Mouse (Mus musculus) liver, embryonic 13.5 days (tissue): ENCODE results near the gene Gm5089. TPM values are rescaled to one million over a fixed set of nuclear protein-coding genes. Genes with fewer than 3 reads are reported as not detected.

Source experiments
- ATAC-seq: fragments of 200-750 bp; cut with Nextera tagmentation; 2 replicates; pipeline ENCODE4 v1.8.0; 2017; ENCODE audit warnings: low read depth, mild to moderate bottlenecking, moderate number of reproducible peaks, moderate library complexity
- DNase-seq: peaks from one replicate; pipeline ENCODE4 v3.0.0; 2022
- H3K27ac ChIP-seq: fragments of 300-500 bp; sonication (generic); 2 replicates; pipeline ENCODE4 v1.5.1; 2015; ENCODE audit warnings: moderate library complexity, mild to moderate bottlenecking, inconsistent platforms
- H3K27me3 ChIP-seq: fragments of 300-500 bp; sonication (generic); 2 replicates; pipeline ENCODE4 v1.6.1; 2015; ENCODE audit warnings: mild to moderate bottlenecking, inconsistent platforms
- H3K36me3 ChIP-seq: fragments of 300-500 bp; sonication (generic); 2 replicates; pipeline ENCODE4 v1.6.1; 2015; ENCODE audit warnings: mild to moderate bottlenecking, inconsistent platforms
- H3K4me1 ChIP-seq: fragments of 300-500 bp; sonication (generic); replicated peaks from 2 replicates; pipeline ENCODE4 v1.6.1; 2015; ENCODE audit warnings: inconsistent platforms
- H3K4me2 ChIP-seq: fragments of 300-500 bp; sonication (generic); 2 replicates; pipeline ENCODE4 v1.6.1; 2015; ENCODE audit warnings: inconsistent platforms, mild to moderate bottlenecking, moderate library complexity
- H3K4me3 ChIP-seq: fragments of 300-500 bp; sonication (generic); replicated peaks from 2 replicates; pipeline ENCODE4 v1.5.1; 2015; ENCODE audit warnings: mild to moderate bottlenecking, inconsistent platforms
- H3K9ac ChIP-seq: fragments of 300-500 bp; sonication (generic); 2 replicates; pipeline ENCODE4 v1.6.1; 2015; ENCODE audit warnings: mild to moderate bottlenecking, inconsistent platforms
- H3K9me3 ChIP-seq: fragments of 300-500 bp; sonication (generic); replicated peaks from 2 replicates; pipeline ENCODE4 v1.6.1; 2016; ENCODE audit warnings: inconsistent platforms
- WGBS: fragments of 180-500 bp; shearing (Covaris S2); methylation state at CpG from one replicate; pipeline ENCODE4 v1.1.7; 2015; ENCODE audit not compliant: insufficient replicate concordance; 5-methylcytosine and 5-hydroxymethylcytosine counted together
- polyA plus RNA-seq: library from polyadenylated mRNA; unstranded; fragments of >200 nt; fragmentation: Nextera tagmentation; extraction: Ambion mirVana; gene quantifications from 2 replicates; pipeline ENCODE4 v1.2.1, GENCODE M21; 2015

The Gm5089 gene
- polyA plus RNA-seq, 1 experiment from 2014 or later, result not detected

DNA sequence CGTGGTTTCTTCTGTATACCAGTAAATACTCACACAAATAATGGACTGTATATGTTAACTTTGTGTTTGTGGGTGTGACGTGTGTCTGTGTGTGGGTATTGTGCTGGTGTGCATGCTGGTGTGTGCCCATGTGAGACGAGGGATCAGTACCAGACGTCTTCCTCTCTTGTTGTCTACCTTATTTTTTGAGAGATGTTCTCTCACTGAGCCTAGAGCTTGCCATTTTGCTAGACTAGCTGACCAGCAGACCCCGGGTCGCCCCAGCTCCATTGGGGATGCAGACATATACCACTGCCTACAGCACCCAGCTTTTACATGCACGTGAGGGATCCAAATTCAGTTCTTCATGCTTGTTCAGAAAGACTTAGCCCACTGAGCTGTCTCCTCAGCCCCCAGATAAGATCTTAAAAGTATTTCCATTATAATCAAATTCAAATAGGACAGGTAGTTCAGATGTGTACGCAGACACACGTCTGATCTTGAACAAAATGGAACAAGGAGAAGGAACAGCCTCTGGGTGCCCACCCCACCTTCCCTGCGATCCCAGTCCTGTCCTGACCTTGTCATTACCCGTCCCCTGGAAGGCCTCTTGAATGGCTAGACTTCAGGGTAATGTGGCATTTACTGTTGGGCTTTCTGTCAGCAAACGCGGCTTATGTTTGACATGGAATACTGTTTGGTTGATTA lies 61.1 kb downstream of the Gm5089 start:
- Histone ChIP-seq H3K9me3 (no peaks in the 10 kb centered on the region), H3K4me2 (no peak overlapping the region), H3K27me3 (no peaks in the 10 kb centered on the region), H3K27ac (no peak overlapping the region), H3K4me3 (no peak overlapping the region), H3K9ac (no peak overlapping the region), H3K36me3 (no peaks in the 10 kb centered on the region), H3K4me1 (no peaks in the 10 kb centered on the region)
- 66% methylated on average over 13 of the region's 13 CpGs for whole genome bisulfite sequencing
- ATAC-seq (no peak), DNase-seq (no peak)

DNA sequence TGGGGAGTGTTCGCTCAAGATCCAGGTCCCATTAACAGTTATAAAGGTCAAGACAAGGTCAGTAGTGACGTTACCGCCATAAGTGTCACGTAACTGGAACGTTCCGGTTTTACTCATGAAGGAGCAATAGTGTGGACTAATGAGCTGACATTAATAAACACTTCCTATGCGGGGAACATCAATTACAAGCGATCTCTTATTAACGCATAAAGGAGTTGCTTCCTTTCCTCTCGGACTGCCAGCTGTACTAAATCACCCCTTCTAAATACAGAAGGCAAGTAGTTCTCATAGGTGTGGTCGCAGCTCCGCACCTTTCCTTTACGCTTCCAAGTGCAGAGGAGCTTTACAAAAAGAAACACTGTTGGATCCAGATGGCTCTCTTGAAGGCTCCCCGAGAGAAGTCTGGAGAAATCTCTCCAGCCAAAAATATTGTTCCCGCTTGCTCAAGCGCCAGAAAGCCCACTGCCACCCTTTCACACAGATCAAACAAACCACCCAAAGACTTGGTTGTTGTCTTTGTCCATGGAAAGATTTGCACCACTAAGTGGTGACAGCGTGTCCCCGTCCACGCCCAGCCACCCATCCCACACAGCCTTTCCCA lies 62.4 kb downstream of the Gm5089 start:
- no peaks in the 10 kb centered on the region for H3K27me3 ChIP-seq
- 79% methylated on average over 19 of the region's 19 CpGs for WGBS
- no peak for ATAC-seq
- no peaks in the 10 kb centered on the region for H3K36me3 ChIP-seq
- no peak for DNase-seq
- no peaks in the 10 kb centered on the region for H3K4me1 ChIP-seq
- no peak overlapping the region for H3K4me2 ChIP-seq
- H3K4me3 ChIP-seq, result no peak overlapping the region
- H3K27ac ChIP-seq, result no peak overlapping the region
- no peaks in the 10 kb centered on the region for H3K9me3 ChIP-seq
- H3K9ac ChIP-seq, result no peak overlapping the region

DNA sequence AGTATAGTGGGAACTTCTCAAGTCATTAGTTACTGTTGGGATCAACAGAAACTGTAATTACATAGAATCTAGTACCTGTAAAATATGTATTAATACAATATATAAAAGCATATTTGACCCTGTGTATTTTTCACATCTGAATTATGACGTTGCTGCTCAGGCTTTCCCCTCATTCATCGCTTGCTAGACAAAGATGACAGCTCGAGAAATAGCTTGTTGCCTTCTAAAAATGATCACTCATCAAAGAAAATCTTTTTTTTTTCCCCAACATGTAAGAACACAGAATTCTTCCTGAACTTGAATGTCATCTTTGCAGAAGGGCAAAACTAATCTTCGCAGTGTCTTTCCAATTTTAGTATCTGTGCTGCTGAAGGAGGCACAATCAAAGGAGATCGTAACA lies 63.1 kb downstream of the Gm5089 start:
- ATAC-seq (no peak), DNase-seq (no peak)
- Histone ChIP-seq H3K27ac (no peak overlapping the region), H3K4me1 (no peaks in the 10 kb centered on the region), H3K4me2 (no peak overlapping the region), H3K9me3 (no peaks in the 10 kb centered on the region), H3K9ac (no peak overlapping the region), H3K4me3 (no peak overlapping the region), H3K27me3 (no peaks in the 10 kb centered on the region), H3K36me3 (no peaks in the 10 kb centered on the region)
- 77% methylated on average over 5 of the region's 5 CpGs for WGBS

DNA sequence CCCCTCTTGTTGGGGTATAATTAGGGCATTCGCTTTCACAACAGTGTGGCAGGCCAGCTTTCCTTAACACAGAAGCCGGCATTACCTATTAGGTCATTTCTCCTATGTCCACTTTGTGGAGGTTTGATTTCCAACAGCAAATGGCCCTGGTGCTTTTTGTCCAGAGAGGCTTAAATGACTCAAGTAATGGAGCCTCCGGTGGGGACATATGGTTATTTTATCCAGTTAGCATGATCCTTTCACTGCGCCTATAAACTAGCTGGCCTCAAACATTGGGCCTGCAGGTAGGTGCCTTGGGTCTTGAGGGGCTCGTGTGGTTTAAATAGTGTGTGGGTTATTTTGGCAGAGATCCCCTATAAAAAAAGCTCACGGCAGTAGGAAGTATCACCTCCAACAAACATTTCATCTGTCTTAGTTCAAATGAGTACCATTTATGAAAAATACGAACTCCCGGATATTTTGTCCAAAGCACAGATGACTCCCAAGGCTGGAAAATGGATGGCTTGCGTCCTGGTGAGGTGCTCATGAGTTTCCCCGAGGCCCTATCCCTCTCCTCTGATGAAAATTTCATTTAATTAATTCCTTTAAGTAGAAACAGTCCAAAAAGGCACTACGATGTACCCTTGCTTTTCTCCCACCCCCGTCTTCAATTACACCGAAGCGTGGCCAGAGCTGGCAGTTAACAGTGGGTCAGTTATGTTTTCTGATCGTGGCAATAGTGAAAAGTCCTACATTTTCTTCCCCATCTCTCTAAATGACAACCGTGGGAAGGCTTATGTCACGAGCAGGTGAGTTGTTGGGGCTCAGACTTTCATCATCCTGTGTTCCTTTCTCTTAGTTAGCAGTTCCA lies 64.4 kb downstream of the Gm5089 start:
- no peaks in the 10 kb centered on the region for H3K4me1 ChIP-seq
- H3K36me3 ChIP-seq, result no peaks in the 10 kb centered on the region
- no peaks in the 10 kb centered on the region for H3K27me3 ChIP-seq
- 76% methylated on average over 17 of the region's 17 CpGs for WGBS
- ATAC-seq (no peak), DNase-seq (no peak)
- no peak overlapping the region for H3K27ac ChIP-seq
- no peak overlapping the region for H3K9ac ChIP-seq
- H3K4me2 ChIP-seq, result no peak overlapping the region
- H3K4me3 ChIP-seq, result no peak overlapping the region
- no peaks in the 10 kb centered on the region for H3K9me3 ChIP-seq

GRCm38 (mm10) chr14:122385758-122386157 lies 65.2 kb downstream of the Gm5089 start:
- Histone ChIP-seq H3K9ac (no peak overlapping the region), H3K4me2 (no peak overlapping the region), H3K36me3 (no peaks in the 10 kb centered on the region), H3K4me1 (no peaks in the 10 kb centered on the region), H3K27ac (no peak overlapping the region), H3K4me3 (no peak overlapping the region), H3K9me3 (no peaks in the 10 kb centered on the region), H3K27me3 (no peaks in the 10 kb centered on the region)
- DNase-seq, result no peak
- 74% methylated on average over 5 of the region's 5 CpGs for WGBS
- no peak for ATAC-seq

DNA sequence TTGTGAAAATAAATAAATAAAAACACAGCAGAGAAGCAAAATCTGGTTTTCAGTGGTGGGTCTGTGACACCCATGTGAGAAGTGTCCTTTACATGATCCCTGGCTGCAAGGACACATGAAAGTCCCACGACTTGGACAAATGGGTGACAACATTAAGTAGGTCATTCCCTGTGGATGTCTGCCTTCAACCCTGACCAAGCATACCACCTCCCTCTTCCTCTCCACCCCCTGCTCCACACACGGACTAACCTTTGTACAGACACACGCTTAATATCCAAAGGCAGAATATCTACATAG lies 65.7 kb downstream of the Gm5089 start:
- Histone ChIP-seq H3K9ac (no peak overlapping the region), H3K27me3 (no peaks in the 10 kb centered on the region), H3K27ac (no peak overlapping the region), H3K4me1 (no peaks in the 10 kb centered on the region), H3K4me2 (no peak overlapping the region), H3K9me3 (no peaks in the 10 kb centered on the region), H3K4me3 (no peak overlapping the region), H3K36me3 (no peaks in the 10 kb centered on the region)
- no peak for ATAC-seq
- no peak for DNase-seq
- WGBS, result 74% methylated on average over 3 of the region's 3 CpGs

Other genes with a start within 250 kb of the Gm5089 start
- 0.02 TPM in 1 of 2 replicates, not detected in the other for gene Zic5, start 14.6 kb upstream of the Gm5089 start, polyA plus RNA-seq
- gene Zic2, start 24.3 kb upstream of the Gm5089 start, polyA plus RNA-seq, result not detected in 2 replicates
- not detected in 2 replicates for gene Gm10837, start 39.5 kb upstream of the Gm5089 start, polyA plus RNA-seq
- 12.6 and 13.2 TPM in 2 replicates for gene Pcca, start 83.2 kb upstream of the Gm5089 start, polyA plus RNA-seq